Mouse (Mus musculus) thymus, adult 2 months (tissue): ENCODE measurements around the gene Epor.

Experiments used
- CTCF ChIP-seq: fragments of 200-500 bp; IDR thresholded peaks from 2 replicates; pipeline ENCODE4 v1.5.1; 2012; ENCODE audit warnings: mild to moderate bottlenecking, control low read depth, low read length, moderate library complexity, borderline replicate concordance; ENCODE audit not compliant: control insufficient read depth, poor library complexity, insufficient read depth; ENCODE audit errors: extremely low read depth
- POLR2A ChIP-seq: fragments of 200-500 bp; IDR thresholded peaks from 2 replicates; pipeline ENCODE4 v1.6.1; 2012; ENCODE audit warnings: mild to moderate bottlenecking, low read length, control low read depth, moderate library complexity; ENCODE audit not compliant: control insufficient read depth, poor library complexity, insufficient read depth; ENCODE audit errors: extremely low read depth

DNA sequence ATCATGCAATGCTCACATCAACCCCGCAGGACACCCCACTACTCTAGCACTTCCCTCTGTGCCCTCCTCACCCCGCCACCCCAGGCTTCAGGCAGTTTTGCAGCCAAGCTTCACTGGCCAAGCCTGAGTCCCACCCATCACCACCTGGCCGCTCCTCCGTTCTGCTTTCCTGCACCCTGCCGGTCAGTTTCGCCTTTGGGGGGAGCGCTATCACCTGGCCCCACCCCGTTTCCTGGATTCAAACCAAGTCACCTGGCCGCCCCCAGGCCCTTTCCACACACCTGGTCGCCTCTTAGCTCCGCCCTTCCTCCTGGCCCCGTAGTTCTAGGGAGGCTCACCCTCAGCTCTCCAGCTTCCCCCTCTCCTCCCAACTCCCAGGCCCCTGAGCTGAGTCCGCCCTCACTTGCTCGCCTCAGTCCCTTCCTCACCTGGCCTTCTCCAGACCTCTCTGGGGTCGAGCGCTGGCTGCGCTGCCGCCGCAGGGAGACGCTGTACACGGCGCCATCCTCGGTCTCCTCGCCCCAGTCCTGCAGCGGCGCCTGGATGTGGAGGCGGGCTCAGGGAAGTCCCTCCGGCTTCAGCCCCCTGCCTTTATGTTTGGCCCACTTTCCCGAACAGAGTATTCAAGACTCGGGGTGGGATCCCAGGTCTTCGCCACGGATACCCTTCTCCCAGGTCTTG lies 25.3 kb upstream of the Epor start:
- TF ChIP-seq CTCF (no peak), POLR2A (no peak)
